Mouse (Mus musculus) intestine, embryonic 15.5 days (tissue): ENCODE measurements around the gene Herpud1. TPM values are rescaled to one million over a fixed set of nuclear protein-coding genes. Genes with fewer than 3 reads are reported as not detected.

ENCODE experiments used
- ATAC-seq: fragments of 200-750 bp; cut with Nextera tagmentation; 2 replicates; pipeline ENCODE4 v1.8.0; 2017; ENCODE audit warnings: moderate TSS enrichment, moderate library complexity
- H3K27ac ChIP-seq: fragments of 300-500 bp; sonication (generic); 2 replicates; pipeline ENCODE4 v1.5.1; 2015; ENCODE audit warnings: mild to moderate bottlenecking, inconsistent platforms
- H3K27me3 ChIP-seq: fragments of 300-500 bp; sonication (generic); replicated peaks from 2 replicates; pipeline ENCODE4 v1.6.1; 2015; ENCODE audit warnings: inconsistent platforms
- H3K36me3 ChIP-seq: fragments of 300-500 bp; sonication (generic); 2 replicates; pipeline ENCODE4 v1.6.1; 2015; ENCODE audit warnings: inconsistent platforms
- H3K4me1 ChIP-seq: fragments of 300-500 bp; sonication (generic); replicated peaks from 2 replicates; pipeline ENCODE4 v1.6.1; 2015; ENCODE audit warnings: inconsistent platforms
- H3K4me2 ChIP-seq: fragments of 300-500 bp; sonication (generic); replicated peaks from 2 replicates; pipeline ENCODE4 v1.6.1; 2015; ENCODE audit warnings: mild to moderate bottlenecking, inconsistent platforms
- H3K4me3 ChIP-seq: fragments of 300-500 bp; sonication (generic); replicated peaks from 2 replicates; pipeline ENCODE4 v1.5.1; 2015; ENCODE audit warnings: inconsistent platforms
- H3K9ac ChIP-seq: fragments of 300-500 bp; sonication (generic); 2 replicates; pipeline ENCODE4 v1.6.1; 2015; ENCODE audit warnings: inconsistent platforms
- H3K9me3 ChIP-seq: fragments of 300-500 bp; sonication (generic); 2 replicates; pipeline ENCODE4 v1.6.1; 2016; ENCODE audit warnings: inconsistent platforms
- WGBS: fragments of 180-500 bp; shearing (Covaris S2); methylation state at CpG from one replicate; pipeline ENCODE4 v1.1.7; 2015; 5-methylcytosine and 5-hydroxymethylcytosine counted together
- polyA plus RNA-seq: library from polyadenylated mRNA; unstranded; fragments of >200 nt; fragmentation: Nextera tagmentation; extraction: Ambion mirVana; gene quantifications from 2 replicates; pipeline ENCODE4 v1.2.1, GENCODE M21; 2015

Herpud1 gene
- polyA plus RNA-seq, 1 experiment from 2014 or later, result 115 TPM

DNA sequence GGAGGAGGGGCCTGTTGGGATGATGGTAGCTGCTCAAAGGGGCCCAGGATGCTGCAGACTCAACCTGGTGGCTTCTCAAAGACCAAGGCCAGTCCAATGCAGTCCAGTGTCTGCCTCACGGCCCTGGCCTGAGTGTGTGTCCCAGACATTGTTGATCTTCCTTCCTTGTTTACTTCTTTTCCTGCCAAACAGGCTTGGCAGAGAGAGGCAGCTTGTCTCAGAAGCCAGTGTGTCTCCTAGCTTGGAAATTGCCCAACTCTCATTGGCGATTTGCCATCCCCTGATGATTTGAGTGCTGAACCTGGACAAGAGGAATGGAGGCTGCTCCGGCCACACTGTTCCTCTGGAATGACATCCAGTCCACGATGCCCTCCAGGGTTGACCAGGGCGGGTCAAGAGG lies 27.7 kb upstream of the Herpud1 start:
- no peak overlapping the region for H3K4me3 ChIP-seq
- H3K4me2 ChIP-seq, result no peak overlapping the region
- H3K27ac ChIP-seq, result no peak overlapping the region
- 54% methylated on average over 5 of the region's 5 CpGs for WGBS
- H3K36me3 ChIP-seq, result no peaks in the 10 kb centered on the region
- H3K9me3 ChIP-seq, result no peaks in the 10 kb centered on the region
- no peak overlapping the region for H3K9ac ChIP-seq
- H3K27me3 ChIP-seq, result no peaks in the 10 kb centered on the region
- ATAC-seq, result no peak
- 0 out of 2 replicates have a peak, but pooled peaks cover 7% of the 10 kb centered on the region for H3K4me1 ChIP-seq

DNA sequence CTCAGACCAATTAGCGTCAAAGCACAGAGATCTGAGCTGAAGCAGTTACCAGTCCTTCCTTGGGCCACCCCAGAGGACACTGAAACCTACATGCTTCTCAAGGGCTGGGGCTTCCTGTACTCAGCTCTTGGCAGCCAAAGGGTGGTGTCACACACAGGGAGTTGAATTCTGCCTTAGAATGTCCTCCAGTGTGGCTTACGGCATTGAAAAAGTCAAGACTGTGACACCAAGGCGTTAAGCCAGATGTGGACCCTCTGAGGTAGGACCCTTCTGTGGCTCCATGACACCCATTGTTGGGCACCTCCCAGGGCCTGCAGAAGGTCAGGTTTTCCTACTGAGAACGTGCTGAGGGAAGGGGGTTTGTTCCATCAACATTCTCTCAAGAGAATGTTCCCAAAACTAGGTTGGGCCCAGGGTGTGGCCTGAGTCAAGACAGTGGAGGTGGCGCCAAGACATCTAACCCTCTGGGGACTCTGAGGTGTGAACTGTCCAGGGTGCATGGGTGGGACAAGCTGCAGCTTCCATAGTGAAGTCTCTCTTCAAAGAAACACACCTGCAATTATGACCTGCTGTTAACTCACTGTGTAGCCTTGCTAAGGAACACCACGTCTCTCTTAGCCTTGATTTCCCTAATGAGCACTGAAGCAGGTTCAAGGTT lies 24.3 kb upstream of the Herpud1 start:
- no peaks in the 10 kb centered on the region for H3K36me3 ChIP-seq
- H3K27ac ChIP-seq, result 0 out of 2 replicates have a peak overlapping the region, but pooled peaks have one; percentile 70
- H3K4me2 ChIP-seq, result no peak overlapping the region
- no peak overlapping the region for H3K4me3 ChIP-seq
- no peaks in the 10 kb centered on the region for H3K9me3 ChIP-seq
- H3K27me3 ChIP-seq, result no peaks in the 10 kb centered on the region
- no peak for ATAC-seq
- no peak overlapping the region for H3K9ac ChIP-seq
- H3K4me1 ChIP-seq, result 0 out of 2 replicates have a peak, but pooled peaks cover 7% of the 10 kb centered on the region
- WGBS, result 83% methylated on average over 6 of the region's 6 CpGs

DNA sequence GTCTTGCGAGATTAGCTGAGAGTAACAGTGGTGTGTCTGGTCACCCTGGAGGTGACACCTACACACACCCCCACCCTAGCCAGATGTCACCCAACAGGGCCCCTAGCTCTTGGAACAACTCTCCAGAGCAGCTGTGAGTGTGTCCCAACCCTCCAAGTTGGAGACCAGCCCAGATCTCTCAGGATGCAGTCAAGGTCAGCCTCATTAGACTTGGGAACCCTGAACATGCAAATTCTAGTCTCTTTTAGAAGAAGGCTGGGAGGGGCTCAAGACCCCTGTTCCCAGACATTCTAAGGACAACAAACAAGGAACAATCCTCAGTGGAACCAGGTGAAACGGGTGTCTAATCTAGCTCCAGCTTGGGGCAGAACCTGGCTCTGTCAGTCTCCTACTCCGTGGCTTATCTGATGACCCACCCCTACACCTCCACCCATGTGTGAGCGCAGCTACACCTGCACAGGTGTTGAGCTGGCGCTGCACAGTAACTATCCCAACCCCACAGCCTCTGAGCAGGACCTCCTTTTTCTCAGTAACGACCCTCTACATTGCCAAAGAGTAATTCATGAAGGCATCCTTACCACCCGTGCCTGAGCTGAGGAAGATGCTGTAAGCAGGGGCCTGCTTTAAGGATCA lies 23.5 kb upstream of the Herpud1 start:
- Histone ChIP-seq H3K4me2 (no peak overlapping the region), H3K36me3 (no peaks in the 10 kb centered on the region), H3K9ac (no peak overlapping the region), H3K27ac (peak overlapping the region; percentile 70; the same call in 1 of the 2 replicates), H3K4me1 (0 out of 2 replicates have a peak, but pooled peaks cover 7% of the 10 kb centered on the region), H3K9me3 (no peaks in the 10 kb centered on the region), H3K4me3 (no peak overlapping the region), H3K27me3 (no peaks in the 10 kb centered on the region)
- ATAC-seq, result peak; percentile 90
- 61% methylated on average over 7 of the region's 7 CpGs for WGBS

DNA sequence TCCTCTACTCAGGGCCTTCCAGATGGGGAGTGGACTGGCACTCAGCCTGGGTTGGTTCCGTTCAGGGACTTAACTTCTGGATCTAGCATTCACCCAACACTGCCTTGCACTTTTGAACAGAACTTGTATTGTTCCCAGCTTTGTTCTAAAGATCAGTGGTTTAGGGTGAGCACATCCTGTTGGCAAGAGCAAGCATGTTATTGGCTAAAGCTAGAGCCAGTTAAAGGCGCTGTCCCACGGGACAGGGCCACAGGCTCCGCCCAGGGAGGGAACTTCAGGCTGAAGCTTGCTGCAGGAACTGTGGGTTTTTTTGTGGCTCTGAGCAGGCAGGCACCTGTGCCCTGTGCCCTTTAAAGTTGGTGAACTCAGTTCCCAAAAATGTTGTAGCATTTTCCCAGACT lies 22.9 kb upstream of the Herpud1 start:
- no peak overlapping the region for H3K4me2 ChIP-seq
- no peak overlapping the region for H3K4me3 ChIP-seq
- peak overlapping the region; percentile 70; the same call in 1 of the 2 replicates for H3K27ac ChIP-seq
- H3K9me3 ChIP-seq, result no peaks in the 10 kb centered on the region
- H3K4me1 ChIP-seq, result 0 out of 2 replicates have a peak, but pooled peaks cover 6% of the 10 kb centered on the region
- ATAC-seq, result peak; percentile 84
- H3K27me3 ChIP-seq, result no peaks in the 10 kb centered on the region
- no peak overlapping the region for H3K9ac ChIP-seq
- 46% methylated on average over 4 of the region's 4 CpGs for WGBS
- no peaks in the 10 kb centered on the region for H3K36me3 ChIP-seq

DNA sequence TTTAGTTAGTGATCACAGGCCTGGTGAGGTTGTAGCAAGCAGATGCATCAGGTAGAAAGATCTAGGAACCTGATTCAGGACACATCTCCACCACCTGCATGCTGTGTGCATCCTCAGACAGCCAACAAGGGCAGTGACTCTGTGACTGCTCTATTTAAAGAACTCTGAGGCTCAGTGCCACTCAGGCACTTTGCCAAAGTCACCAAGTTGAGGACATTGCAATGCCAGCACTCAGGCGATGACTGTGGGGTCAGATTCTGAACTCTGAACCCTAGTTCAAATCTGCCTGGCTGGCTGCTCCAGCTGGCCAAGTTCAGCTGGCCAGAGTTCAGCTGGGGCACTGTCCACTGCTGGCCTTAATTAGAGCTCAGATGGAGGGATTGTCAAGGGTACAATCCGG lies 22.3 kb upstream of the Herpud1 start:
- no peak overlapping the region for H3K27ac ChIP-seq
- WGBS, result 92% methylated on average over 2 of the region's 2 CpGs
- no peaks in the 10 kb centered on the region for H3K9me3 ChIP-seq
- no peak overlapping the region for H3K4me3 ChIP-seq
- H3K4me1 ChIP-seq, result 0 out of 2 replicates have a peak, but pooled peaks cover 3% of the 10 kb centered on the region
- no peak overlapping the region for H3K4me2 ChIP-seq
- no peaks in the 10 kb centered on the region for H3K36me3 ChIP-seq
- H3K27me3 ChIP-seq, result no peaks in the 10 kb centered on the region
- no peak for ATAC-seq
- H3K9ac ChIP-seq, result no peak overlapping the region

DNA sequence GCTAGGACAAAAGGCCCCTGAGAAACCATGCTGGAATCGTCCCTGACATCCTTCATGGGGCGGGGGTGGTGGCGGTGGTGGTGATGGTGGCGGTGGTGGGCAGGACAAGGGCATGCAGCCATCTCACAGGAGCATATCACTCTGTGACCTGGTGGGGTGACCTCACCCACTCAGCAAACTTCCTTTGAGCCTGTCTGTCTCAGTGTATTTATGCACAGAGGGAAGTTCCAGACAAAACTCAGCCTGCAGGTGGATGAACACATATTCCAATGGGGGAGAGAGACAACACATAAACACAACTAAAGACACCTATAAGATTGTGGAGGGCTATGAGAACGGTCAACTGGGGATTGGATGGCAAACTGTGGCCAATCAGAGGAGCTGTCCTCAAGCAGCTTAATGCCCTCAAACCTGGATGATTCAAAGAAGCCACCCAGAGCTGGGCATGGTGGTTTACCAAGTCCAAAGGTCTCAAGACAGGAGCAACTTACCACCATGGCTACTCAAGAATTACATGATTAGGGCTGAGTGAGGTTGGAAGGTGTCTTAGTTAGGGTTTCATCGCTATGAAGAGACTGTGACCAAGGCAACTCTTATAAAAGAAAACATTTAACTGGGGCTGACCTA lies 21.4 kb upstream of the Herpud1 start:
- Histone ChIP-seq H3K36me3 (no peaks in the 10 kb centered on the region), H3K27ac (no peak overlapping the region), H3K4me3 (no peak overlapping the region), H3K4me1 (0 out of 2 replicates have a peak, but pooled peaks cover 3% of the 10 kb centered on the region), H3K9ac (no peak overlapping the region), H3K27me3 (no peaks in the 10 kb centered on the region), H3K4me2 (no peak overlapping the region), H3K9me3 (no peaks in the 10 kb centered on the region)
- ATAC-seq, result no peak
- 89% methylated on average over 6 of the region's 6 CpGs for WGBS

DNA sequence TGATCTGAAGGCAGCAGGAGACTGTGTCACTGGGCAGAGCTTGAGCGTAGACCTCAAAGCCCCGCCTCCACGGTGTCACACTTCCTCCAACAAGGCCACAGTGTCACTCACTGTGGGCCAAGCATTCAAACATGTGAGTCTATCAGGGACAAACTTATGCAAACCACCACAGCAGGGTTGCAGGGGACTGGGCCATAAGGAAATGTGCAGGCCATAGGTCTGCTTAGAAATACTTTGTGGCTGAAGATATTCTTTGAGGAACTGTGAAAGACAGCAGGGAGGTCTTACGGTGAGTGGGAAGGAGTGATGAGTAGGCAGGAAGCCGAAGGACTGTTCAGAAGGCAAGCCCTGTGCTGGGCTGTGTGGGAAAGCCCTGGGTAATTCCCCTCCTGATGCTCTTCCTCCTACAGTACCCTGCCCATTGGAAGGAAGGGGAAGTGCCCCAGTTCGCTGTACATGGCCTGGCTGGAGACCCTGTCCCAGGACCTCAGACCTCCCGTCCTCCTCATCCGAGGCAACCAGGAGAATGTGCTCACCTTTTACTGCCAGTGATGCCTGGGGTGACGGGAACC lies 20.7 kb upstream of the Herpud1 start:
- ATAC-seq, result no peak
- Histone ChIP-seq H3K9ac (no peak overlapping the region), H3K36me3 (no peaks in the 10 kb centered on the region), H3K4me2 (no peak overlapping the region), H3K9me3 (no peaks in the 10 kb centered on the region), H3K27ac (no peak overlapping the region), H3K27me3 (no peaks in the 10 kb centered on the region), H3K4me3 (no peak overlapping the region), H3K4me1 (0 out of 2 replicates have a peak, but pooled peaks cover 3% of the 10 kb centered on the region)
- 86% methylated on average over 9 of the region's 9 CpGs for WGBS

DNA sequence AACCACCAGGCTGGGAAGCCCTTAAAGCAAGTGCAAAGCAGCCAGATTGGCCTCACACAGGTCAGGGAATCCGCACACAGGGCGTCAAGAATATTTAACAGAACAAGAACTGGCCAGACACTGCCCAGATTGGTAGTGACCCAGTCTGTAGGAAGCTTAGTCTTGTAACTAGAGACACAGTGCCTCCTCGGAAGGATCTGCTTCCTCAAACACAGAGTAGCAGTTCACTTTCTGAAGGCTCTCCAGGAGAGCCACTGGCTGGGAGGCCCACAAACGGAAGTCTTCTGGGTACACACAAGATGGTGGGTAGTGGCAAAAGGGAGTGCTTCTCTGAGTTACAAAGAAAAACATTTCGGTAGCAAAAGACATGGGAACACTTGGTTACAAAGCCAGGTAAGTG lies 15.4 kb upstream of the Herpud1 start:
- no peaks in the 10 kb centered on the region for H3K4me1 ChIP-seq
- H3K9me3 ChIP-seq, result no peaks in the 10 kb centered on the region
- no peaks in the 10 kb centered on the region for H3K36me3 ChIP-seq
- ATAC-seq, result no peak
- H3K4me2 ChIP-seq, result no peak overlapping the region
- WGBS, result 76% methylated on average over 5 of the region's 5 CpGs
- H3K4me3 ChIP-seq, result no peak overlapping the region
- H3K9ac ChIP-seq, result no peak overlapping the region
- H3K27ac ChIP-seq, result no peak overlapping the region
- H3K27me3 ChIP-seq, result no peaks in the 10 kb centered on the region

DNA sequence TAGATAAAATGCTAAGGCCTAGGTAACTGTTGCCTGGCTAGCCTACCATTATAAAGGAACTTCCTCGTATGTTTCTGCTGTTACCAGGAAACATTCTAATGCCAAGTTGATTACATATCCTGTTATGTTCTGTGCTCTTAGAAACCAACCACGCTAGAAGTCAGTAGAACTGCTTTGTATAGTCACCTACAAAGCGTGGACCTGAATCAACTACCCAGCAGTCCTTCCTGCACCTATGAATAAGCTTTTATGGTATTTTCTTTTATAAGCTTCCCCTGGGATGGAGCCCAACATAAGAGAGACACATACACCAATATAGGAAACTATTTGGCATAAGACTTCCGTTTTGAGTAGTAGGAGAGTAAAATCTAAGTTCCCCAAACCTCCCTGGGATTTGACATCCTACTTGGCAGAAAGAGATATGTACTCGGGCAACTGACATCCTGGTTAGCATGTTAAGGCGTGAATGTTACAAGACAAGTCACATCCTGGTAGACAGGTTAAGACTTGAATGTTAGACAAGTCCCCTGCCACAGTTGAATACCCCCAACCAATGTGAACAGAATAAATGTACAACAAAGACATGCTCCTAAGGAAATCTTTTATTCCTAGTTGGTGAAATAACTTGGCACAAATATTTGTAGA lies 13.2 kb upstream of the Herpud1 start:
- WGBS, result 77% methylated on average over 6 of the region's 6 CpGs
- Histone ChIP-seq H3K36me3 (no peaks in the 10 kb centered on the region), H3K9me3 (no peaks in the 10 kb centered on the region), H3K9ac (no peak overlapping the region), H3K27ac (no peak overlapping the region), H3K27me3 (no peaks in the 10 kb centered on the region), H3K4me1 (peaks cover 6% of the 10 kb centered on the region; the same call in 1 of the 2 replicates), H3K4me3 (no peak overlapping the region), H3K4me2 (no peak overlapping the region)
- no peak for ATAC-seq

DNA sequence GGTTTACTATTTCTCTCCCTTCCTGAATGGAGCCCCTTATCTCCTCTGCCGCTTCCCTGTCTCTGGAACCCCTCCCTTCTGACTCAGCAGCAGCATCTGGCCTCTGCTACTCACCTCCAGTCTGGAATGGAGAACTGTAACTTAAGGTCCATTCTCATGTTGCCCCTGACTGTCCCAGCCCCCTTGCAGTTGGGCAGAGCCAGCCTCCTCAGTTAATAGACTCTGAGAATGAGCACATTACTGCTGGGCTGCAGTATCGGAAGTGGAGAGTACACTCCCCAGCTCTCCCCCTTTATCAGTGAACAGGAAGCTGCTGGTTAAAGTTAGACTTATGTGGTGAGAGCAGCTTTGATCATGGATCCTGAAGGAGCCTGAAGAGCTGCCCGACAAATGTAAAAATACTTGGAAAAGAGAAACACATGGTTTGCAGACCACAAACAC lies 10.7 kb upstream of the Herpud1 start:
- no peak overlapping the region for H3K4me3 ChIP-seq
- no peak overlapping the region for H3K4me2 ChIP-seq
- no peaks in the 10 kb centered on the region for H3K27me3 ChIP-seq
- peaks cover 6% of the 10 kb centered on the region; the same call in 1 of the 2 replicates for H3K4me1 ChIP-seq
- H3K27ac ChIP-seq, result peak overlapping the region; percentile 17; the same call in 1 of the 2 replicates
- no peaks in the 10 kb centered on the region for H3K9me3 ChIP-seq
- H3K36me3 ChIP-seq, result no peaks in the 10 kb centered on the region
- H3K9ac ChIP-seq, result no peak overlapping the region
- WGBS, result 38% methylated on average over 3 of the region's 3 CpGs
- peak; percentile 20; the same call in 1 of the 2 replicates for ATAC-seq

DNA sequence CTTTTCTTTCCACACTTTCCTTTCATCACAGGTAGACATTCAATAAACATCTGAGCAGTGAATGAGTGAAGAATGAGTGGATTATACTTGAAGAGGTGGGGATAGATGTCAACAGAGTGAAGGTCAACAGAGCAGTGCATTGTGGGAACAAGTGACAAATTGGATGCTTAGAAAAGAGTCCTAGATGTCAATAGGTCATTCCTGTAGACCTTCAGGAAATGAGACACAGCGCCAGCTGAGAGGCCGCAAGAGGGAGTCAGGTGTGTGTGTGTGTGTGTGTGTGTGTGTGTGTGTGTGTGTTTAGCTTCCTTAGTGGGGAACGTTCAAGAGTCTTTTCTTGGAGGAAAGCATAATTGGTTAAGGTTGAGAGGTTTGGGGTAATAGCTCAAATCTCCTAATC lies 10.1 kb upstream of the Herpud1 start:
- Histone ChIP-seq H3K4me1 (peaks cover 6% of the 10 kb centered on the region; the same call in 1 of the 2 replicates), H3K9me3 (no peaks in the 10 kb centered on the region), H3K4me2 (no peak overlapping the region), H3K27me3 (no peaks in the 10 kb centered on the region), H3K27ac (no peak overlapping the region), H3K9ac (no peak overlapping the region), H3K4me3 (no peak overlapping the region), H3K36me3 (no peaks in the 10 kb centered on the region)
- WGBS, result 72% methylated on average over 3 of the region's 3 CpGs
- ATAC-seq, result no peak

DNA sequence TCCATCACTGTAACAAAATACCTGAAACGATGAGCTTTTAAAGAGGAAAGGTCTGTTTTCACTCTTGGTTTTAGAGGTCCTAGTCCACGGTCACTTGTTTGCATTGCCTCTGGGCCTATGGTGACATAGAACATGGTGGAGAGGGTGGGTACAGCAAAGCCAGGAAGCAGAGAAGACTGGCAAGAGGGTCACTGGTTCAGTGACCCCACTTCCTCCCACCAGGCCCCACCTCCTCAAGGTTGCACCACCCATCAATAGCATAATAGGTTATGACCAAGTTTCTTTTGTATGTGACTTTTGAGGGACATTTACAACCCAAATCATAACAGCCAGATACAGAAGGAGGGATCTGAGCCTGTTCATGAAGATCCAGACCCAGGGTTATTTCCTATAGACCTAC lies 9.7 kb upstream of the Herpud1 start:
- Histone ChIP-seq H3K4me1 (peaks cover 6% of the 10 kb centered on the region; the same call in 1 of the 2 replicates), H3K4me2 (no peak overlapping the region), H3K36me3 (no peaks in the 10 kb centered on the region), H3K9me3 (no peaks in the 10 kb centered on the region), H3K27me3 (no peaks in the 10 kb centered on the region), H3K4me3 (no peak overlapping the region), H3K9ac (no peak overlapping the region), H3K27ac (no peak overlapping the region)
- ATAC-seq, result no peak
- WGBS, result 86% methylated on average over 2 of the region's 2 CpGs
